Mouse (Mus musculus): ENCODE measurements at regions not wholly inside any gene's neighbourhood (a gene's known extent, or its start where the extent isn't known, plus 50 kb on each side); places are given as distances from the start of the nearest gene placed in this dataset.
A peak's percentile ranks its signal among the peaks of the same experiment; 100 is the strongest.

GRCm38 (mm10) chr8:116289237-116289636 lies 215.5 kb upstream of the Dynlrb2 start:
- WGBS: 62% methylated on average over 2 of the region's 2 CpGs
- no peaks in the 10 kb centered on the region for H3K9me3 ChIP-seq (ENCODE audit: control insufficient read depth, low read length)
- ATAC-seq: no peak
- no peaks in the 10 kb centered on the region for H3K36me3 ChIP-seq (ENCODE audit: control insufficient read depth, insufficient read depth, low read length)
- H3K9ac ChIP-seq (ENCODE audit: low read depth, low read length): no peak overlapping the region
- H3K4me3 ChIP-seq (ENCODE audit: low read length): no peak overlapping the region
- H3K4me2 ChIP-seq (ENCODE audit: low read depth, low read length): no peak overlapping the region
- no peaks in the 10 kb centered on the region for H3K4me1 ChIP-seq (ENCODE audit: control insufficient read depth, insufficient read depth, low read length)
- H3K27me3 ChIP-seq (replicated peaks; ENCODE audit: control insufficient read depth, insufficient read depth, low read length): no peaks in the 10 kb centered on the region
- no peak overlapping the region for H3K27ac ChIP-seq (ENCODE audit: low read length)

- Histone ChIP-seq H3K27ac (ENCODE audit: low read length) (no peak overlapping the region), H3K4me2 (ENCODE audit: low read depth, low read length) (no peak overlapping the region), H3K4me1 (ENCODE audit: control insufficient read depth, insufficient read depth, low read length) (no peaks in the 10 kb centered on the region; the same call in 1 of the 2 replicates), H3K9ac (ENCODE audit: low read depth, low read length) (no peak overlapping the region), H3K4me3 (ENCODE audit: low read length) (no peak overlapping the region), H3K27me3 (replicated peaks; ENCODE audit: control insufficient read depth, insufficient read depth, low read length) (no peaks in the 10 kb centered on the region), H3K36me3 (ENCODE audit: control insufficient read depth, insufficient read depth, low read length) (no peaks in the 10 kb centered on the region), H3K9me3 (ENCODE audit: control insufficient read depth, low read length) (no peaks in the 10 kb centered on the region)
- WGBS: 38% methylated on average over 2 of the region's 3 CpGs
- no peak for ATAC-seq
Observed at GRCm38 (mm10) chr8:116283990-116284389, 220.8 kb upstream of the Dynlrb2 start.

- ATAC-seq: no peak
- 86% methylated on average over 5 of the region's 5 CpGs for WGBS
Observed at GRCm38 (mm10) chr8:116282341-116282740, 222.4 kb upstream of the Dynlrb2 start.

GRCm38 (mm10) chr8:116275014-116275413 lies 229.8 kb upstream of the Dynlrb2 start:
- Histone ChIP-seq H3K9me3 (ENCODE audit: control insufficient read depth, low read length) (no peaks in the 10 kb centered on the region), H3K4me1 (ENCODE audit: control insufficient read depth, insufficient read depth, low read length) (peaks cover 3% of the 10 kb centered on the region; the same call in 1 of the 2 replicates), H3K4me2 (ENCODE audit: low read depth, low read length) (no peak overlapping the region), H3K4me3 (ENCODE audit: low read length) (no peak overlapping the region), H3K9ac (ENCODE audit: low read depth, low read length) (no peak overlapping the region), H3K27me3 (replicated peaks; ENCODE audit: control insufficient read depth, insufficient read depth, low read length) (no peaks in the 10 kb centered on the region), H3K36me3 (ENCODE audit: control insufficient read depth, insufficient read depth, low read length) (no peaks in the 10 kb centered on the region), H3K27ac (ENCODE audit: low read length) (no peak overlapping the region)
- peak; percentile 96 for ATAC-seq
- 30% methylated on average over 4 of the region's 4 CpGs for WGBS

More at GRCm38 (mm10) chr8:116282341-116282740, 222.4 kb upstream of the Dynlrb2 start:
- H3K4me2 ChIP-seq (ENCODE audit: low read depth, low read length): no peak overlapping the region
- H3K9ac ChIP-seq (ENCODE audit: low read depth, low read length): no peak overlapping the region
- no peaks in the 10 kb centered on the region; the same call in 1 of the 2 replicates for H3K4me1 ChIP-seq (ENCODE audit: control insufficient read depth, insufficient read depth, low read length)
- H3K27ac ChIP-seq (ENCODE audit: low read length): no peak overlapping the region
- H3K9me3 ChIP-seq (ENCODE audit: control insufficient read depth, low read length): no peaks in the 10 kb centered on the region
- H3K36me3 ChIP-seq (ENCODE audit: control insufficient read depth, insufficient read depth, low read length): no peaks in the 10 kb centered on the region
- H3K4me3 ChIP-seq (ENCODE audit: low read length): no peak overlapping the region
- H3K27me3 ChIP-seq (replicated peaks; ENCODE audit: control insufficient read depth, insufficient read depth, low read length): no peaks in the 10 kb centered on the region

GRCm38 (mm10) chr8:116271238-116271637 lies 233.5 kb upstream of the Dynlrb2 start:
- no peaks in the 10 kb centered on the region for H3K27me3 ChIP-seq (replicated peaks; ENCODE audit: control insufficient read depth, insufficient read depth, low read length)
- no peak overlapping the region for H3K27ac ChIP-seq (ENCODE audit: low read length)
- 85% methylated on average over 6 of the region's 6 CpGs for WGBS
- no peak for ATAC-seq
- no peaks in the 10 kb centered on the region for H3K9me3 ChIP-seq (ENCODE audit: control insufficient read depth, low read length)
- H3K4me3 ChIP-seq (ENCODE audit: low read length): no peak overlapping the region
- no peak overlapping the region for H3K9ac ChIP-seq (ENCODE audit: low read depth, low read length)
- H3K36me3 ChIP-seq (ENCODE audit: control insufficient read depth, insufficient read depth, low read length): no peaks in the 10 kb centered on the region
- H3K4me2 ChIP-seq (ENCODE audit: low read depth, low read length): no peak overlapping the region
- H3K4me1 ChIP-seq (ENCODE audit: control insufficient read depth, insufficient read depth, low read length): peaks cover 8% of the 10 kb centered on the region; the same call in 1 of the 2 replicates

GRCm38 (mm10) chr8:116269393-116269792 lies 235.4 kb upstream of the Dynlrb2 start:
- Histone ChIP-seq H3K27me3 (replicated peaks; ENCODE audit: control insufficient read depth, insufficient read depth, low read length) (no peaks in the 10 kb centered on the region), H3K4me2 (ENCODE audit: low read depth, low read length) (no peak overlapping the region), H3K4me3 (ENCODE audit: low read length) (no peak overlapping the region), H3K9ac (ENCODE audit: low read depth, low read length) (no peak overlapping the region), H3K9me3 (ENCODE audit: control insufficient read depth, low read length) (no peaks in the 10 kb centered on the region), H3K27ac (ENCODE audit: low read length) (no peak overlapping the region), H3K4me1 (ENCODE audit: control insufficient read depth, insufficient read depth, low read length) (peaks cover 5% of the 10 kb centered on the region; the same call in 1 of the 2 replicates), H3K36me3 (ENCODE audit: control insufficient read depth, insufficient read depth, low read length) (no peaks in the 10 kb centered on the region)
- no peak for ATAC-seq

GRCm38 (mm10) chr8:116268685-116269084 lies 236.1 kb upstream of the Dynlrb2 start:
- ATAC-seq: no peak
- H3K27me3 ChIP-seq (replicated peaks; ENCODE audit: control insufficient read depth, insufficient read depth, low read length): no peaks in the 10 kb centered on the region
- no peak overlapping the region for H3K27ac ChIP-seq (ENCODE audit: low read length)
- H3K9me3 ChIP-seq (ENCODE audit: control insufficient read depth, low read length): no peaks in the 10 kb centered on the region
- H3K4me2 ChIP-seq (ENCODE audit: low read depth, low read length): no peak overlapping the region
- H3K36me3 ChIP-seq (ENCODE audit: control insufficient read depth, insufficient read depth, low read length): no peaks in the 10 kb centered on the region
- WGBS: 91% methylated on average over 2 of the region's 2 CpGs
- H3K4me3 ChIP-seq (ENCODE audit: low read length): no peak overlapping the region
- peaks cover 5% of the 10 kb centered on the region; the same call in 1 of the 2 replicates for H3K4me1 ChIP-seq (ENCODE audit: control insufficient read depth, insufficient read depth, low read length)
- no peak overlapping the region for H3K9ac ChIP-seq (ENCODE audit: low read depth, low read length)

- Histone ChIP-seq H3K9me3 (ENCODE audit: control insufficient read depth, low read length) (no peaks in the 10 kb centered on the region), H3K9ac (ENCODE audit: low read depth, low read length) (no peak overlapping the region), H3K36me3 (ENCODE audit: control insufficient read depth, insufficient read depth, low read length) (no peaks in the 10 kb centered on the region), H3K27me3 (replicated peaks; ENCODE audit: control insufficient read depth, insufficient read depth, low read length) (no peaks in the 10 kb centered on the region), H3K4me3 (ENCODE audit: low read length) (no peak overlapping the region), H3K4me2 (ENCODE audit: low read depth, low read length) (no peak overlapping the region), H3K27ac (ENCODE audit: low read length) (no peak overlapping the region), H3K4me1 (ENCODE audit: control insufficient read depth, insufficient read depth, low read length) (peaks cover 5% of the 10 kb centered on the region; the same call in 1 of the 2 replicates)
- WGBS: 77% methylated on average over 9 of the region's 9 CpGs
- no peak for ATAC-seq
Observed at GRCm38 (mm10) chr8:116268161-116268560, 236.6 kb upstream of the Dynlrb2 start.

GRCm38 (mm10) chr8:116267021-116267420 lies 237.8 kb upstream of the Dynlrb2 start:
- Histone ChIP-seq H3K36me3 (ENCODE audit: control insufficient read depth, insufficient read depth, low read length) (no peaks in the 10 kb centered on the region), H3K4me3 (ENCODE audit: low read length) (no peak overlapping the region), H3K27ac (ENCODE audit: low read length) (no peak overlapping the region), H3K4me2 (ENCODE audit: low read depth, low read length) (no peak overlapping the region), H3K9me3 (ENCODE audit: control insufficient read depth, low read length) (no peaks in the 10 kb centered on the region), H3K9ac (ENCODE audit: low read depth, low read length) (no peak overlapping the region), H3K4me1 (ENCODE audit: control insufficient read depth, insufficient read depth, low read length) (peaks cover 8% of the 10 kb centered on the region; the same call in 1 of the 2 replicates), H3K27me3 (replicated peaks; ENCODE audit: control insufficient read depth, insufficient read depth, low read length) (no peaks in the 10 kb centered on the region)
- ATAC-seq: no peak
- WGBS: 86% methylated on average over 4 of the region's 4 CpGs

- Histone ChIP-seq H3K27me3 (replicated peaks; ENCODE audit: control insufficient read depth, insufficient read depth, low read length) (no peaks in the 10 kb centered on the region), H3K27ac (ENCODE audit: low read length) (no peak overlapping the region; the same call in 1 of the 2 replicates), H3K9ac (ENCODE audit: low read depth, low read length) (no peak overlapping the region), H3K9me3 (ENCODE audit: control insufficient read depth, low read length) (no peaks in the 10 kb centered on the region), H3K4me2 (ENCODE audit: low read depth, low read length) (no peak overlapping the region), H3K36me3 (ENCODE audit: control insufficient read depth, insufficient read depth, low read length) (no peaks in the 10 kb centered on the region), H3K4me1 (ENCODE audit: control insufficient read depth, insufficient read depth, low read length) (peaks cover 8% of the 10 kb centered on the region; the same call in 1 of the 2 replicates), H3K4me3 (ENCODE audit: low read length) (no peak overlapping the region)
- ATAC-seq: peak; percentile 86
- 66% methylated on average over 3 of the region's 3 CpGs for WGBS
Observed at GRCm38 (mm10) chr8:116265591-116265990, 239.2 kb upstream of the Dynlrb2 start.
